Mouse (Mus musculus) ES-E14 (cell line): ENCODE measurements around the gene Lpp.

Source experiments
- CHD2 ChIP-seq: IDR thresholded peaks from 2 replicates; pipeline ENCODE4 v1.6.1; 2014; ENCODE audit warnings: mild to moderate bottlenecking, low read depth, low read length, inconsistent platforms
- HCFC1 ChIP-seq: IDR thresholded peaks from 2 replicates; pipeline ENCODE4 v1.6.1; 2012; ENCODE audit warnings: low read length, inconsistent platforms, borderline replicate concordance; ENCODE audit not compliant: insufficient read depth
- MAFK ChIP-seq: IDR thresholded peaks from 2 replicates; pipeline ENCODE4 v1.6.1; 2014; ENCODE audit warnings: mild to moderate bottlenecking, low read depth, low read length, inconsistent platforms; ENCODE audit not compliant: insufficient read depth
- ZC3H11A ChIP-seq: IDR thresholded peaks from 2 replicates; pipeline ENCODE4 v1.6.1; 2012; ENCODE audit warnings: low read depth, mild to moderate bottlenecking, inconsistent platforms, low read length, borderline replicate concordance
- ZNF384 ChIP-seq: IDR thresholded peaks from 2 replicates; pipeline ENCODE4 v1.6.1; 2012; ENCODE audit warnings: low read depth, low read length, inconsistent platforms

GRCm38 (mm10) chr16:25010980-25011877 lies 617.9 kb downstream of the Lpp start:
- TF ChIP-seq MAFK (no peak), ZNF384 (no peak), CHD2 (no peak), HCFC1 (no peak), ZC3H11A (no peak)
